Mouse (Mus musculus): ENCODE data around the gene Pbdc1. TPM values are rescaled to one million over a fixed set of nuclear protein-coding genes. Genes with fewer than 3 reads are reported as not detected.

Gene Pbdc1
- 37.4 and 38.3 TPM in 2 replicates for polyA plus RNA-seq (2015; fragmentation: Nextera tagmentation; extraction: Ambion mirVana)

GRCm38 (mm10) chrX:105079615-105080092, at the start of gene Pbdc1:
Gene Pbdc1 (plus strand): TSS chrX:105079756.
- 3% methylated on average over 35 of the region's 35 CpGs for WGBS
- Histone ChIP-seq H3K4me1 (replicated peaks; ENCODE audit: control insufficient read depth, insufficient read depth, low read length) (no peaks in the 10 kb centered on the region), H3K36me3 (ENCODE audit: control insufficient read depth, insufficient read depth) (no peaks in the 10 kb centered on the region), H3K4me2 (replicated peaks; ENCODE audit: low read depth) (peak within 1 kb of the TSS; percentile 61), H3K4me3 (ENCODE audit: low read depth, low read length) (peak within 1 kb of the TSS; percentile 50), H3K9me3 (ENCODE audit: control insufficient read depth) (no peaks in the 10 kb centered on the region), H3K9ac (ENCODE audit: low read depth, low read length) (peak within 1 kb of the TSS; percentile 43), H3K27ac (ENCODE audit: low read depth, low read length) (no peak within 1 kb of the TSS), H3K27me3 (replicated peaks; ENCODE audit: control insufficient read depth, insufficient read depth, low read length) (no peaks in the 10 kb centered on the region)
- no peak for TF ChIP-seq CTCF (IDR thresholded peaks at IDR 0.05; ENCODE audit: low read depth)
- peak; percentile 99 for ATAC-seq

DNA sequence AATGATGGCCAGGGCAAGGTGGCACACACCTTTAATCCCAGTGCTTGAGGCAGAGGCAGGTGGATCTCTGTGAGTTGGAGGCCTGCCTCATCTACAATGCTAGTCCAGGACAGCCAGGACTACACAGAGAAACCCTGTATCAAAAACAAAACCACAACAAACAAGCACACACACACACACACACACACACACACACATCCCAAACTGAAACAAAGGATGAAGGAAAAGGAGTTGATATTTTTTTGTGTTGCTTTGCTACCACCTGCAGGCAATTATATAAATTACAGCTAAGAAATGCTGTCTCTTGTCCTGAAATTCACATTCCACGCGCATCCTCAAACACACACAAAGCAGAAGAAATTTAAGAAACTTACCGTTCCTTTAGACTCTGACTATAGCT, 41.9 kb upstream of the Pbdc1 start:
- no peaks in the 10 kb centered on the region for H3K27me3 ChIP-seq (replicated peaks; ENCODE audit: control insufficient read depth, insufficient read depth, low read length)
- ATAC-seq = no peak
- TF ChIP-seq CTCF (IDR thresholded peaks at IDR 0.05; ENCODE audit: low read depth) = peak; percentile 57
- WGBS = 90% methylated on average over 3 of the region's 3 CpGs
- H3K4me1 ChIP-seq (replicated peaks; ENCODE audit: control insufficient read depth, insufficient read depth, low read length) = no peaks in the 10 kb centered on the region
- no peaks in the 10 kb centered on the region for H3K9me3 ChIP-seq (ENCODE audit: control insufficient read depth)
- H3K4me3 ChIP-seq (ENCODE audit: low read depth, low read length) = no peak overlapping the region
- H3K27ac ChIP-seq (ENCODE audit: low read depth, low read length) = no peak overlapping the region
- H3K4me2 ChIP-seq (replicated peaks; ENCODE audit: low read depth) = no peak overlapping the region
- H3K9ac ChIP-seq (ENCODE audit: low read depth, low read length) = no peak overlapping the region
- no peaks in the 10 kb centered on the region for H3K36me3 ChIP-seq (ENCODE audit: control insufficient read depth, insufficient read depth)

DNA sequence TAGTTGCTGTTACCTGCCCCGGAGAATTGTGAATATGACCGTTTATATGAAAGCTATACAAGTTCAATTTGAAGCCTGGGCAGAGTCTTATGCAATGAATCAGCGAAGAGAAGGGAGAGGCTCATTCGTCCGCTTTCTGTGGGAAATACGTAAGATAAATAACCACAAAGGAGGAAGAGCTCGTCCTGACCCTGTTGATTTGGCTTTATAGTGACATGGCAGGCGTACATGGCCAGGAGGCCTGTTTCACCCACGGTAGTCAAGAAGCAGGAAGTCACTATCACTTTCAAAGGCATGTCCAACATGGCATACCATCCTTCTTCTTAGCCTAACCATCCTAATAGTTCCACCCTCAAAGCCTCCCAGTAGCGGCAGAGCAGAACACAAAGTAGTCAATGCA, 15.3 kb upstream of the Pbdc1 start:
- WGBS = 91% methylated on average over 10 of the region's 10 CpGs
- H3K4me2 ChIP-seq (replicated peaks; ENCODE audit: low read depth) = no peak overlapping the region
- H3K27ac ChIP-seq (ENCODE audit: low read depth, low read length) = no peak overlapping the region
- no peaks in the 10 kb centered on the region for H3K27me3 ChIP-seq (replicated peaks; ENCODE audit: control insufficient read depth, insufficient read depth, low read length)
- no peak for TF ChIP-seq CTCF (IDR thresholded peaks at IDR 0.05; ENCODE audit: low read depth)
- H3K4me1 ChIP-seq (replicated peaks; ENCODE audit: control insufficient read depth, insufficient read depth, low read length) = 0 out of 2 replicates have a peak, but pooled peaks cover 3% of the 10 kb centered on the region
- H3K36me3 ChIP-seq (ENCODE audit: control insufficient read depth, insufficient read depth) = peaks cover 28% of the 10 kb centered on the region
- no peak overlapping the region for H3K9ac ChIP-seq (ENCODE audit: low read depth, low read length)
- H3K9me3 ChIP-seq (ENCODE audit: control insufficient read depth) = no peaks in the 10 kb centered on the region
- ATAC-seq = no peak
- H3K4me3 ChIP-seq (ENCODE audit: low read depth, low read length) = no peak overlapping the region

DNA sequence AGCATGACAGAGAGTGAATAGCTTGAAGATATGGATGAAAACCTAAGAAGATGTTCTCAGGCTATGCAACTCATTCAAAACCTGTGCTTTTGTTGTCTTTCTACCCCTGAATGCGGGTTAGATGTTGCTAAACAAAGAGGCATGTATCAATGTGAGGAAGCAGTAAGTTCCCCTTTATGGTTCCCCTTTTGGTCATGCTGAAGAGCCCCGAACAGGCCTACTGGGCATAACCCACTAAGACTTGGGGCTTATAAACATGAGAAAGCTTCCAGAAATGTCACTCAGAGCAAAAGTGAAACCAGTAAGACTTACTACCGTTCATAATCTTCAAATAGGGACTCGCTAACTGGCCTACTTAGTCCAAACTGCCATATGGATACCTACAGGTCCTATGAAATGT, 14.8 kb upstream of the Pbdc1 start:
- Histone ChIP-seq H3K27me3 (replicated peaks; ENCODE audit: control insufficient read depth, insufficient read depth, low read length) (no peaks in the 10 kb centered on the region), H3K27ac (ENCODE audit: low read depth, low read length) (no peak overlapping the region), H3K4me1 (replicated peaks; ENCODE audit: control insufficient read depth, insufficient read depth, low read length) (0 out of 2 replicates have a peak, but pooled peaks cover 3% of the 10 kb centered on the region), H3K9me3 (ENCODE audit: control insufficient read depth) (no peaks in the 10 kb centered on the region), H3K9ac (ENCODE audit: low read depth, low read length) (no peak overlapping the region), H3K4me2 (replicated peaks; ENCODE audit: low read depth) (no peak overlapping the region), H3K4me3 (ENCODE audit: low read depth, low read length) (no peak overlapping the region), H3K36me3 (ENCODE audit: control insufficient read depth, insufficient read depth) (peaks cover 28% of the 10 kb centered on the region)
- no peak for ATAC-seq
- WGBS = 89% methylated on average over 4 of the region's 4 CpGs
- no peak for TF ChIP-seq CTCF (IDR thresholded peaks at IDR 0.05; ENCODE audit: low read depth)

- Histone ChIP-seq H3K27me3 (replicated peaks; ENCODE audit: control insufficient read depth, insufficient read depth, low read length) (no peaks in the 10 kb centered on the region), H3K4me3 (ENCODE audit: low read depth, low read length) (peak overlapping the region; percentile 66), H3K4me1 (replicated peaks; ENCODE audit: control insufficient read depth, insufficient read depth, low read length) (0 out of 2 replicates have a peak, but pooled peaks cover 3% of the 10 kb centered on the region), H3K36me3 (ENCODE audit: control insufficient read depth, insufficient read depth) (peaks cover 15% of the 10 kb centered on the region), H3K4me2 (replicated peaks; ENCODE audit: low read depth) (peak overlapping the region; percentile 67), H3K9me3 (ENCODE audit: control insufficient read depth) (no peaks in the 10 kb centered on the region), H3K27ac (ENCODE audit: low read depth, low read length) (no peak overlapping the region; the same call in 1 of the 2 replicates), H3K9ac (ENCODE audit: low read depth, low read length) (peak overlapping the region; percentile 37; the same call in 1 of the 2 replicates)
- peak; percentile 92 for ATAC-seq
- peak; percentile 60 for TF ChIP-seq CTCF (IDR thresholded peaks at IDR 0.05; ENCODE audit: low read depth)
- 2% methylated on average over 32 of the region's 32 CpGs for WGBS
Measured at GRCm38 (mm10) chrX:105069671-105070503, 9.7 kb upstream of the Pbdc1 start.

DNA sequence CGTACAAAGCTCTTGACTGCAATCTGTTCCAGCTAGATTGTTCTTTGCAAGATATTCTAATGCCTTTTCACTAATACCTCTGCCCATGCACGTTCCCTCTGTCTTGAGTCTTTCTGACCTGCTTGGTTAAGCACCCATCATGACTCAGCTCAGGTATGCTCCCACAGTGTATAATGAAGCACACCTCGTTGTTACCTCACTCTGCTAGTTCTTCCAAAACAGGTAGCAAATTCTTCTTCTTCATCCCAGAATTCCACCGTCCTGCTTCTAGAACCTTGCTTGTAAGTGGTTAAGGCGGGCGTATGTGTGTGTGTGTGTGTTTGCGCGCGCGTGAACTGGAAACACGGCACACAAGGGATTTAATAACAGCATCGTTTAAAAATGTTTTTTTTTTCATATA, 405 bp upstream of the Pbdc1 start:
- Histone ChIP-seq H3K9me3 (ENCODE audit: control insufficient read depth) (no peaks in the 10 kb centered on the region), H3K4me1 (replicated peaks; ENCODE audit: control insufficient read depth, insufficient read depth, low read length) (no peaks in the 10 kb centered on the region), H3K4me3 (ENCODE audit: low read depth, low read length) (peak overlapping the region; percentile 50), H3K4me2 (replicated peaks; ENCODE audit: low read depth) (peak overlapping the region; percentile 61), H3K9ac (ENCODE audit: low read depth, low read length) (no peak overlapping the region; the same call in 1 of the 2 replicates), H3K27ac (ENCODE audit: low read depth, low read length) (no peak overlapping the region), H3K27me3 (replicated peaks; ENCODE audit: control insufficient read depth, insufficient read depth, low read length) (no peaks in the 10 kb centered on the region), H3K36me3 (ENCODE audit: control insufficient read depth, insufficient read depth) (no peaks in the 10 kb centered on the region)
- no peak for TF ChIP-seq CTCF (IDR thresholded peaks at IDR 0.05; ENCODE audit: low read depth)
- 0 out of 2 replicates have a peak, but pooled peaks have one; percentile 8 for ATAC-seq
- 9% methylated on average over 12 of the region's 12 CpGs for WGBS
